Mouse (Mus musculus): ENCODE measurements around the gene Gm11084. TPM values are rescaled to one million over a fixed set of nuclear protein-coding genes. Genes with fewer than 3 reads are reported as not detected.
A peak's percentile ranks its signal among the peaks of the same experiment; 100 is the strongest.
"Not testable (repeated sequence)": the region's sequence is repeated elsewhere in the genome, so short reads cannot be mapped to it uniquely, and the experiment has no call there.

Gm11084 gene
- polyA plus RNA-seq, 1 experiment = not detected

GRCm38 (mm10) chr2:73002451-73002850, 15.9 kb upstream of the Gm11084 start:
- peaks cover 5% of the 10 kb centered on the region; the same call in 1 of the 2 replicates for H3K4me1 ChIP-seq (ENCODE audit: control insufficient read depth, insufficient read depth, low read length)
- no peak overlapping the region for H3K27ac ChIP-seq (ENCODE audit: insufficient read depth, low read length)
- no peak for DNase-seq
- no peaks in the 10 kb centered on the region; the same call in 1 of the 2 replicates for H3K27me3 ChIP-seq (ENCODE audit: control insufficient read depth, insufficient read depth, low read length)
- TF ChIP-seq POLR2A (IDR thresholded peaks at IDR 0.05; ENCODE audit: borderline replicate concordance, insufficient read depth, low read length) = no peak
- TF ChIP-seq CTCF (IDR thresholded peaks at IDR 0.05; ENCODE audit: borderline replicate concordance, insufficient read depth, low read depth, low read length) = no peak
- WGBS = 95% methylated on average over 6 of the region's 6 CpGs
- H3K4me3 ChIP-seq (replicated peaks; ENCODE audit: insufficient read depth, low read depth, low read length) = no peak overlapping the region

GRCm38 (mm10) chr2:73001994-73002393, 15.5 kb upstream of the Gm11084 start:
- peaks cover 5% of the 10 kb centered on the region; the same call in 1 of the 2 replicates for H3K4me1 ChIP-seq (ENCODE audit: control insufficient read depth, insufficient read depth, low read length)
- H3K4me3 ChIP-seq (replicated peaks; ENCODE audit: insufficient read depth, low read depth, low read length) = no peak overlapping the region
- DNase-seq = no peak
- no peaks in the 10 kb centered on the region; the same call in 1 of the 2 replicates for H3K27me3 ChIP-seq (ENCODE audit: control insufficient read depth, insufficient read depth, low read length)
- WGBS = 97% methylated on average over 5 of the region's 5 CpGs
- no peak overlapping the region for H3K27ac ChIP-seq (ENCODE audit: insufficient read depth, low read length)
- TF ChIP-seq POLR2A (IDR thresholded peaks at IDR 0.05; ENCODE audit: borderline replicate concordance, insufficient read depth, low read length) (no peak), CTCF (IDR thresholded peaks at IDR 0.05; ENCODE audit: borderline replicate concordance, insufficient read depth, low read depth, low read length) (no peak)

GRCm38 (mm10) chr2:73000194-73000593, 13.7 kb upstream of the Gm11084 start:
- DNase-seq = no peak
- 88% methylated on average over 8 of the region's 8 CpGs for WGBS
- Histone ChIP-seq H3K27me3 (ENCODE audit: control insufficient read depth, insufficient read depth, low read length) (no peaks in the 10 kb centered on the region), H3K4me1 (ENCODE audit: control insufficient read depth, insufficient read depth, low read length) (peaks cover 12% of the 10 kb centered on the region), H3K4me3 (replicated peaks; ENCODE audit: insufficient read depth, low read depth, low read length) (no peak overlapping the region), H3K27ac (ENCODE audit: insufficient read depth, low read length) (no peak overlapping the region)
- TF ChIP-seq CTCF (IDR thresholded peaks at IDR 0.05; ENCODE audit: borderline replicate concordance, insufficient read depth, low read depth, low read length) = no peak

- no peak overlapping the region for H3K4me3 ChIP-seq (replicated peaks; ENCODE audit: insufficient read depth, low read depth, low read length)
- DNase-seq = no peak
- H3K4me1 ChIP-seq (ENCODE audit: control insufficient read depth, insufficient read depth, low read length) = peaks cover 7% of the 10 kb centered on the region
- TF ChIP-seq POLR2A (IDR thresholded peaks at IDR 0.05; ENCODE audit: borderline replicate concordance, insufficient read depth, low read length) (no peak), CTCF (IDR thresholded peaks at IDR 0.05; ENCODE audit: borderline replicate concordance, insufficient read depth, low read depth, low read length) (no peak)
- WGBS = 91% methylated on average over 4 of the region's 4 CpGs
- no peak overlapping the region for H3K27ac ChIP-seq (ENCODE audit: insufficient read depth, low read length)
- no peaks in the 10 kb centered on the region for H3K27me3 ChIP-seq (ENCODE audit: control insufficient read depth, insufficient read depth, low read length)
These were observed 11.1 kb upstream of the Gm11084 start for GRCm38 (mm10) chr2:72997586-72997985.

GRCm38 (mm10) chr2:72996808-72997378, 10.4 kb upstream of the Gm11084 start:
- Histone ChIP-seq H3K4me3 (replicated peaks; ENCODE audit: insufficient read depth, low read depth, low read length) (no peak overlapping the region), H3K27me3 (ENCODE audit: control insufficient read depth, insufficient read depth, low read length) (no peaks in the 10 kb centered on the region), H3K4me1 (ENCODE audit: control insufficient read depth, insufficient read depth, low read length) (peaks cover 7% of the 10 kb centered on the region), H3K27ac (ENCODE audit: insufficient read depth, low read length) (no peak overlapping the region)
- WGBS = 43% methylated on average over 9 of the region's 9 CpGs
- TF ChIP-seq CTCF (IDR thresholded peaks at IDR 0.05; ENCODE audit: borderline replicate concordance, insufficient read depth, low read depth, low read length) = no peak
- TF ChIP-seq POLR2A (IDR thresholded peaks at IDR 0.05; ENCODE audit: borderline replicate concordance, insufficient read depth, low read length) = no peak
- DNase-seq = peak; percentile 68

- H3K27ac ChIP-seq (ENCODE audit: insufficient read depth, low read length) = peak overlapping the region; percentile 81
- 3% methylated on average over 9 of the region's 9 CpGs for WGBS
- peak overlapping the region; percentile 20 for H3K4me3 ChIP-seq (replicated peaks; ENCODE audit: insufficient read depth, low read depth, low read length)
- H3K27me3 ChIP-seq (ENCODE audit: control insufficient read depth, insufficient read depth, low read length) = no peaks in the 10 kb centered on the region
- TF ChIP-seq POLR2A (IDR thresholded peaks at IDR 0.05; ENCODE audit: borderline replicate concordance, insufficient read depth, low read length) = no peak
- no peak for TF ChIP-seq CTCF (IDR thresholded peaks at IDR 0.05; ENCODE audit: borderline replicate concordance, insufficient read depth, low read depth, low read length)
- DNase-seq = peak; percentile 84 to 91
- peaks cover 7% of the 10 kb centered on the region for H3K4me1 ChIP-seq (ENCODE audit: control insufficient read depth, insufficient read depth, low read length)
These were observed 9.0 kb upstream of the Gm11084 start for GRCm38 (mm10) chr2:72995346-72996097.

GRCm38 (mm10) chr2:72994165-72994564, 7.6 kb upstream of the Gm11084 start:
- H3K4me3 ChIP-seq (replicated peaks; ENCODE audit: insufficient read depth, low read depth, low read length) = no peak overlapping the region
- WGBS = 72% methylated on average over 2 of the region's 2 CpGs
- H3K27ac ChIP-seq (ENCODE audit: insufficient read depth, low read length) = no peak overlapping the region
- H3K27me3 ChIP-seq (ENCODE audit: control insufficient read depth, insufficient read depth, low read length) = no peaks in the 10 kb centered on the region
- DNase-seq = no peak
- peaks cover 7% of the 10 kb centered on the region for H3K4me1 ChIP-seq (ENCODE audit: control insufficient read depth, insufficient read depth, low read length)
- no peak for TF ChIP-seq CTCF (IDR thresholded peaks at IDR 0.05; ENCODE audit: borderline replicate concordance, insufficient read depth, low read depth, low read length)
- no peak for TF ChIP-seq POLR2A (IDR thresholded peaks at IDR 0.05; ENCODE audit: borderline replicate concordance, insufficient read depth, low read length)

- TF ChIP-seq POLR2A (IDR thresholded peaks at IDR 0.05; ENCODE audit: borderline replicate concordance, insufficient read depth, low read length) (no peak), CTCF (IDR thresholded peaks at IDR 0.05; ENCODE audit: borderline replicate concordance, insufficient read depth, low read depth, low read length) (no peak)
- Histone ChIP-seq H3K27me3 (ENCODE audit: control insufficient read depth, insufficient read depth, low read length) (no peaks in the 10 kb centered on the region), H3K4me3 (replicated peaks; ENCODE audit: insufficient read depth, low read depth, low read length) (no peak overlapping the region), H3K27ac (ENCODE audit: insufficient read depth, low read length) (no peak overlapping the region), H3K4me1 (ENCODE audit: control insufficient read depth, insufficient read depth, low read length) (peaks cover 7% of the 10 kb centered on the region)
- DNase-seq = no peak
- WGBS = 95% methylated on average over 17 of the region's 17 CpGs
These were observed 6.0 kb upstream of the Gm11084 start for GRCm38 (mm10) chr2:72992497-72992896.

- H3K27ac ChIP-seq (ENCODE audit: insufficient read depth, low read length); H3K4me1 ChIP-seq (ENCODE audit: control insufficient read depth, insufficient read depth, low read length); H3K27me3 ChIP-seq (ENCODE audit: control insufficient read depth, insufficient read depth, low read length); DNase-seq; H3K4me3 ChIP-seq (replicated peaks; ENCODE audit: insufficient read depth, low read depth, low read length): not testable (repeated sequence)
- 94% methylated on average over 9 of the region's 9 CpGs for WGBS
These were observed 2.4 kb upstream of the Gm11084 start for GRCm38 (mm10) chr2:72988945-72989344.
